Mouse (Mus musculus): ENCODE results near the gene Dbf4.

DNA sequence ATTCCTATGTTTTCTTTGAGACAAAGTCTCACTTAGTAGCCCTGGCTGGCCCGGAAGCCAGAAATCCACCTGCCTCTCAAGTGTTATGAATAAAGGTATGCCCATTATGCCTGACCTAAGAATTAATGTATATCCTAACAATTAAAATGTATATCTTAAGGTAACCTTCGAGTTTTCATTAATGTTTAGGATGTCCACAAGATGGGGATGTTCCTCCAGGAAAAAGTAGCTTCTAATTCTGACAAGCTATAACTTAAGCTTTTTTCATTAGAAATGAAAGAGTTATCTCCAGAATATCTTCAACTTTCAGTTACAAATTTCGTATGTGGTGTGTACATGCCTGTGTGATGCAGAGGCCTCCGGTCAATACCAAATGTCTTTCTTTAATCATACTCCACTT, 13.8 kb downstream of the Dbf4 start:
- TF ChIP-seq CTCF (IDR thresholded peaks at IDR 0.05; ENCODE audit: insufficient read depth, low read length) (no peak), POLR2A (IDR thresholded peaks at IDR 0.05; ENCODE audit: borderline replicate concordance, extremely low read depth, low read depth, low read length) (no peak)

All from lung, adult 2 months (tissue).